Mouse (Mus musculus): ENCODE measurements around the gene Sprr2b. TPM values are rescaled to one million over a fixed set of nuclear protein-coding genes. Genes with fewer than 3 reads are reported as not detected.
"Not testable (repeated sequence)": the region's sequence is repeated elsewhere in the genome, so short reads cannot be mapped to it uniquely, and the experiment has no call there.

The Sprr2b gene
- polyA plus RNA-seq (2012; fragmentation: generic; extraction: Trizol) = 0.11 TPM
- long read RNA-seq, experiment 1 = 0 reads
- long read RNA-seq, experiment 2 = 0 reads

- no peaks in the 10 kb centered on the region for H3K79me2 ChIP-seq (ENCODE audit: control insufficient read depth, insufficient read depth)
- no peak within 1 kb of the TSS for H3ac ChIP-seq (ENCODE audit: control insufficient read depth, insufficient read length, low read depth)
- TF ChIP-seq MYOG (IDR thresholded peaks at IDR 0.05; ENCODE audit: control insufficient read depth, extremely low read depth, insufficient read length) = no peak
- TF ChIP-seq CEBPB (IDR thresholded peaks at IDR 0.05; ENCODE audit: low read depth) = no peak
- TF ChIP-seq CTCF (IDR thresholded peaks at IDR 0.05; ENCODE audit: control insufficient read depth, insufficient read depth, insufficient read length) = no peak
- TF ChIP-seq USF1 (IDR thresholded peaks at IDR 0.05; ENCODE audit: low read depth) = no peak
- TF ChIP-seq MYOD1 (IDR thresholded peaks at IDR 0.05; ENCODE audit: control insufficient read depth, insufficient read length, low read depth) = no peak
- TF ChIP-seq MAX (IDR thresholded peaks at IDR 0.05) = no peak
- TF ChIP-seq FOSL1 (IDR thresholded peaks at IDR 0.05; ENCODE audit: insufficient read depth, low read length, poor library complexity, severe bottlenecking) = no peak
- no peaks in the 10 kb centered on the region for H3K27me3 ChIP-seq (ENCODE audit: control insufficient read depth, insufficient read depth, insufficient read length)
- no peak within 1 kb of the TSS for H3K4me3 ChIP-seq (ENCODE audit: insufficient read depth, poor library complexity, severe bottlenecking)
- H3K79me3 ChIP-seq (ENCODE audit: low read depth) = no peaks in the 10 kb centered on the region
- H3K36me3 ChIP-seq (ENCODE audit: control insufficient read depth, insufficient read depth) = no peaks in the 10 kb centered on the region
Observed at GRCm38 (mm10) chr3:92316320-92316719, at the start of gene Sprr2b. Gene Sprr2b, plus strand, starts transcription at chr3:92316620.

- H3K36me3 ChIP-seq (ENCODE audit: control insufficient read depth, insufficient read depth); H3ac ChIP-seq (ENCODE audit: control insufficient read depth, insufficient read length, low read depth); H3K27me3 ChIP-seq (ENCODE audit: control insufficient read depth, insufficient read depth, insufficient read length); H3K79me2 ChIP-seq (ENCODE audit: control insufficient read depth, insufficient read depth); H3K4me3 ChIP-seq (ENCODE audit: insufficient read depth, poor library complexity, severe bottlenecking); H3K79me3 ChIP-seq (ENCODE audit: low read depth): not testable (repeated sequence)
Observed at GRCm38 (mm10) chr3:92271414-92271985, 44.9 kb upstream of the Sprr2b start.

DNA sequence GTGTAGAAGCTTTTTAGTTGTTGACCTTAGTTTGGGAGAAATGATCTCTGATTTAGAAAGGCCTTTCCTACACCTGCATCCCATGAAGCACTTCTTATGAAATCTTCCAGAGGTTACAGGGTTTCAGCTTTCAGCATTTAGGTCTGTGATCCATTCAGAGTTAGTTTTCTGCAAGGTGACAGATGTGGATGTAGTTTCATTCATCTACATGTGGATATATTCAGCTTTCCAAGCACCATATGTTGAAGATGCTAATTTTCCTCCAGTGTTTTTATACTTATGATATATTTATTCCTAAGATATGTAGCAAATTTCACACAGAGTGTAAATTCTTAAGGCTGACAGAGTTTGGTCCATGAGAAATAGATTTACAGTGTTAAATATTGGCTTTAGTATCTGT lies 42.9 kb upstream of the Sprr2b start:
- not testable (repeated sequence) for H3ac ChIP-seq (ENCODE audit: control insufficient read depth, insufficient read length, low read depth); H3K27me3 ChIP-seq (ENCODE audit: control insufficient read depth, insufficient read depth, insufficient read length); H3K79me3 ChIP-seq (ENCODE audit: low read depth); H3K79me2 ChIP-seq (ENCODE audit: control insufficient read depth, insufficient read depth); H3K36me3 ChIP-seq (ENCODE audit: control insufficient read depth, insufficient read depth); H3K4me3 ChIP-seq (ENCODE audit: insufficient read depth, poor library complexity, severe bottlenecking)

DNA sequence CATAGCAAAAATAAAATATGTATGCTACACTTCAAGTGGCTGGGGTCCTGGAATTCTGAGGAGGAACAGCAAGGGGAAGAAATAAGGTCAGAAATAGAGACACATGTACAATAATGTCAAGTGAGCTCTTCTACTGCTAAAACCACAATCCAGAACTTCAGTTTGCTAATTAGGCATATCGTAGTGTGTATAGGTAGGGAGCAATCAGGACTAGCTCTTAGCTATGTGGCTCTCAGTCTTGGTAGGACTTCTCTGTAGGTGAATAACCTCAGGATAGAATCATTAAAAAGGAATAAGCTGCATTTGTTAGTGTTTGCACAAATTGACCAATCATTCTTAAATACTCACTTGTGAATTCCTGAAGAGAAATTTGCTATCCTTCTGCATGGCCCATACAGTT lies 42.4 kb upstream of the Sprr2b start:
- not testable (repeated sequence) for H3ac ChIP-seq (ENCODE audit: control insufficient read depth, insufficient read length, low read depth); H3K4me3 ChIP-seq (ENCODE audit: insufficient read depth, poor library complexity, severe bottlenecking); H3K36me3 ChIP-seq (ENCODE audit: control insufficient read depth, insufficient read depth); H3K79me3 ChIP-seq (ENCODE audit: low read depth); H3K79me2 ChIP-seq (ENCODE audit: control insufficient read depth, insufficient read depth); H3K27me3 ChIP-seq (ENCODE audit: control insufficient read depth, insufficient read depth, insufficient read length)

DNA sequence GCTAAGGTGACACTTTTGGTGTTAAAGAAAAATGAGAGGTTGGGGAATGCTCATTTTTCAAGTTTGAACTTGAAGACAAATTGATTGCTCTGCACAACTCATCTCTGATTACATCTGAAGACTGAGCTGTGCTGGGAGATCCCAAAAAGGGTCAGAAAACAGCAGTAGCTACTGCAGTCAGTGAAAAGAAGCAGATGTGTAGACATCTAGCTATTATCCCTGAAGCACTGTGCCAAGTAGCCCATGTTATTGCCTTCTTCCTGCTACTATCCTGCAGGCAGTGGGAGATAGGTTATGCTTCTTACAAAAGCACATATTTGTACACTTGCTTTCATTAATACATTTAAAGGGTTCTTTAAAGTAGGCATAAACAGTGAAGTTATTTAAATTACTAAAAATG lies 36.8 kb upstream of the Sprr2b start:
- H3K79me3 ChIP-seq (ENCODE audit: low read depth); H3ac ChIP-seq (ENCODE audit: control insufficient read depth, insufficient read length, low read depth); H3K36me3 ChIP-seq (ENCODE audit: control insufficient read depth, insufficient read depth); H3K79me2 ChIP-seq (ENCODE audit: control insufficient read depth, insufficient read depth); H3K27me3 ChIP-seq (ENCODE audit: control insufficient read depth, insufficient read depth, insufficient read length); H3K4me3 ChIP-seq (ENCODE audit: insufficient read depth, poor library complexity, severe bottlenecking): not testable (repeated sequence)

DNA sequence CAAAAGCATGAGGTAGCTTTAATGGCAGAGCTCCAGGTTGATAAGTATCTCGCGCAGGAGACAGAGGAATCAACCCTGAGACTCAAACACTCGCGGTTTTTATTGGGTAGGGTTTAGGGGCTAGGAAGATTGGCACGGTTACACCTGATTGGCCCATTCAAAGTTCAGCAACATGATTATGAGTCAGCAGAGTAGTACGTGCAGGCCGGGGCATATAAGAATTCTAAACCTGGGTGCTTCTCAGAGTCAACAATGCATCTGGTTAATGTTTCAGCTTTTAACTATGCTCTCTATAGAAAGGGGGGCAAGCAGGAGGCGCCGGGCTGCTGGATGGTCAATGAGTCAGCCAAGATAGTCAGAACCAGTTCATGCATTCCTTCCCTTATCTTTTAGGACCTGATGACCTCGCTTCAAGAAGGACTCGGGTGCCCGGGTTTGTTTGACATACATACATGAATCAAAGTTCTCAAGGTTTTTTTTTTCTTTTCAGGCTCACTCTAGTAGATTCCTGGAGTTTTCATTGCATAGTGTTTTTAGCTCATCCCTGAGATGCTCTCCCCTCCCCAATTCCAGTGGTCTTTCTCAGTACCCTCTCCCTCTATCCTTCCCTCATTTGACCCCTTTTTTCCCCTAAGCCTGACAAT lies 35.3 kb upstream of the Sprr2b start:
- not testable (repeated sequence) for H3K79me3 ChIP-seq (ENCODE audit: low read depth); H3K4me3 ChIP-seq (ENCODE audit: insufficient read depth, poor library complexity, severe bottlenecking); H3K79me2 ChIP-seq (ENCODE audit: control insufficient read depth, insufficient read depth); H3K36me3 ChIP-seq (ENCODE audit: control insufficient read depth, insufficient read depth); H3ac ChIP-seq (ENCODE audit: control insufficient read depth, insufficient read length, low read depth); H3K27me3 ChIP-seq (ENCODE audit: control insufficient read depth, insufficient read depth, insufficient read length)

GRCm38 (mm10) chr3:92285101-92285500 lies 31.3 kb upstream of the Sprr2b start, which contains the start of gene Sprr2a3:
Gene Sprr2a3, plus strand, starts transcription at chr3:92285417.
- H3K79me2 ChIP-seq (ENCODE audit: control insufficient read depth, insufficient read depth); H3K36me3 ChIP-seq (ENCODE audit: control insufficient read depth, insufficient read depth); H3K4me3 ChIP-seq (ENCODE audit: insufficient read depth, poor library complexity, severe bottlenecking); H3K79me3 ChIP-seq (ENCODE audit: low read depth); H3K27me3 ChIP-seq (ENCODE audit: control insufficient read depth, insufficient read depth, insufficient read length); H3ac ChIP-seq (ENCODE audit: control insufficient read depth, insufficient read length, low read depth): not testable (repeated sequence)

DNA sequence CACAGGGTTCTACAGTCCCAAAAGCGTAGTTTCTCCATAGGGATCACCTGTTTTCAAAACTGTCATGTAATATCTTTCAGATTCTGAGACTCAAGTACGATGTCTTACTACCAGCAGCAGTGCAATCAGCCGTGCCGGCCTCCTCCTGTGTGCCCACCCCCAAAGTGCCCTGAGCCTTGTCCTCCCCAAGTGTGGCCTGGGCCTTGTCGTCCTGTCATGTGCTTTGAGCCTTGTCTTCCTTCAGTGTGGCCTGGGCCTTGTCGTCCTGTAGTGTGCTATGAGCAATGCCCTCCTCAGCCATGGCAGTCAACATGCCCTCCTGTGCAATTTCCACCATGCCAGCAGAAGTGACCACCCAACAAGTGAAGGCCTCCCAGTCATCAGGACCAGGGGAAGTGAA lies 27.9 kb upstream of the Sprr2b start:
- H3K27me3 ChIP-seq (ENCODE audit: control insufficient read depth, insufficient read depth, insufficient read length); H3ac ChIP-seq (ENCODE audit: control insufficient read depth, insufficient read length, low read depth); H3K4me3 ChIP-seq (ENCODE audit: insufficient read depth, poor library complexity, severe bottlenecking); H3K79me2 ChIP-seq (ENCODE audit: control insufficient read depth, insufficient read depth); H3K79me3 ChIP-seq (ENCODE audit: low read depth); H3K36me3 ChIP-seq (ENCODE audit: control insufficient read depth, insufficient read depth): not testable (repeated sequence)
